Mouse (Mus musculus): ENCODE measurements around the gene Ppm1n. TPM values are rescaled to one million over a fixed set of nuclear protein-coding genes. Genes with fewer than 3 reads are reported as not detected.

The Ppm1n gene
- total and polyA plus RNA-seq, 2 experiments, result 0.13 TPM; not detected in 1

DNA sequence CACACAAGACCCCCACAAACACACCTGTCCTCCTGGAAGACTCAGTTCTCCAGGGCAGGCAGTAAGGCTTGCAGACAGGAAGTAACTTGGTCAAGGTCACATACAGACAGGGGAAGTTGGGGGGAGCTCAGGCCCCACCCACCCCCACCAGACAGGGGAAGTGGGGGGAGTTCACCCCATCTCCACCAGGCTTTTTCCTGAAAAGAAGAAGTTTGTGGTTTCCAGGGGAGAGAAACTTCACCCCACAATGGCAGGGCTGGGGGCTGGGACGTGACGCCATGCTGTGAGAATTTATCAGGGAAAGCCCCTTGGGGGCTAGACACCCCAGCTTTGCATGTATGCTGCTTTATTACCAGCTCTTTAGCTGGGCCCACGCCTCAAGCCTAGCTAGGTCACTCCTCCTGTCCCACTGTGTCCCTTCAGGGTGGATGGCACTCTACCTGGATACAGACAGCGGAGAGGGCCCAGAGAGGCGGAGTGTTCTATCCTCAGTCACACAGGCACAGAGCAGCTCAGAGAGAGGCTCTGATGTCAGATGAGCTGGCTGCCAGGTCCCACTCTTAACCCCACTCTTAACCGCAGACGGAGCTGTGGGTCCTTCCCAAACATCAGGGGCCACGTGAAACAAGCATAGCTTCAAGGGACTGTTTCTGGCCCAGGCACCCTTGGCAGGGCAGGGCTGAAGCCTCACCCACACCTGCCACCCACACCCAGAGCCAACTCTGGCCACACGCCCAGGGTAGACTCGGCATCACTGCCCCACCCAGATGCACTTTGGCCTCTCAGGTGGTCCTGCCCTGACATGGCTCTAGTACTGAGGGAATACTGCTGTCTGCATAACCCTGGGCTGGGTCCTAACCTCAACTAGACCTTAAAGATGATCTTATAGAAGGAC lies 13.7 kb downstream of the Ppm1n start:
- no peaks in the 10 kb centered on the region for H3K27me3 ChIP-seq (ENCODE audit: control insufficient read depth, insufficient read depth, low read length)
- H3K36me3 ChIP-seq (ENCODE audit: control insufficient read depth, insufficient read depth, low read length), result peaks cover 10% of the 10 kb centered on the region; the same call in 1 of the 2 replicates
- H3K4me1 ChIP-seq (ENCODE audit: control insufficient read depth, insufficient read depth, low read length), result peaks cover 6% of the 10 kb centered on the region; the same call in 1 of the 2 replicates
- 0 out of 2 replicates have a peak overlapping the region, but pooled peaks have one; percentile 5 for H3K9ac ChIP-seq (ENCODE audit: low read depth, low read length)
- no peak for TF ChIP-seq POLR2A (IDR thresholded peaks at IDR 0.05; ENCODE audit: extremely low read depth, insufficient read depth, low read length)
- TF ChIP-seq CTCF (IDR thresholded peaks at IDR 0.05; ENCODE audit: low read depth, low read length), result no peak
- peak overlapping the region; percentile 3; the same call in 1 of the 2 replicates for H3K27ac ChIP-seq (replicated peaks; ENCODE audit: insufficient read depth, low read depth, low read length)
- H3K79me2 ChIP-seq (ENCODE audit: control insufficient read depth, insufficient read depth, low read length), result peaks cover 27% of the 10 kb centered on the region
- DNase-seq (ENCODE audit: extremely low read depth, low read depth, low spot score), result peak; percentile 30
- no peak overlapping the region; the same call in 1 of the 2 replicates for H3K4me3 ChIP-seq (ENCODE audit: insufficient read depth, low read depth, low read length)
- 58% methylated on average over 10 of the region's 10 CpGs for WGBS

DNA sequence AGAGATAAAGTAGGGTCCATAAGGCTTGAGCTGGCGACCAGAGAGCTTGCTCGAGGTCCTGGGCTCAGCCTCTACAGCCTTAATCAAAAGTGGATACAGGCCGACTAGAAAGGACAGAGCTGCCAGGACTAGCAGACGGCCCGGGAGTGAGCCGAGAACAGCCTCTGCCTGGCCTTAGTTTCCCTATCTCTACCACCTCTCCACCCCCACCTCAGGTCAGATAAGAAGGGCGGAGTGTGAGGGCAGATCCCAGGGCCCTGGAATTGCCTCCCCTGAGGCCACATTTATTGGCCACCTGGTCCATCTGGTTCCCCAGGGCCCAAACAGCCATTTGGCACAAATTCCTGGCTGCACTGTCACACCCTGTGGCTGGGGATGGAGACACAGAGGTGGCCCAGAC lies 14.7 kb downstream of the Ppm1n start:
- Histone ChIP-seq H3K9ac (ENCODE audit: low read depth, low read length) (no peak overlapping the region), H3K4me3 (ENCODE audit: insufficient read depth, low read depth, low read length) (no peak overlapping the region), H3K79me2 (ENCODE audit: control insufficient read depth, insufficient read depth, low read length) (peaks cover 21% of the 10 kb centered on the region), H3K36me3 (ENCODE audit: control insufficient read depth, insufficient read depth, low read length) (peaks cover 10% of the 10 kb centered on the region; the same call in 1 of the 2 replicates), H3K4me1 (ENCODE audit: control insufficient read depth, insufficient read depth, low read length) (peaks cover 6% of the 10 kb centered on the region; the same call in 1 of the 2 replicates), H3K27ac (replicated peaks; ENCODE audit: insufficient read depth, low read depth, low read length) (no peak overlapping the region), H3K27me3 (ENCODE audit: control insufficient read depth, insufficient read depth, low read length) (no peaks in the 10 kb centered on the region)
- WGBS, result 79% methylated on average over 7 of the region's 7 CpGs
- TF ChIP-seq CTCF (IDR thresholded peaks at IDR 0.05; ENCODE audit: low read depth, low read length), result no peak
- no peak for TF ChIP-seq POLR2A (IDR thresholded peaks at IDR 0.05; ENCODE audit: extremely low read depth, insufficient read depth, low read length)
- DNase-seq (ENCODE audit: extremely low read depth, low read depth, low spot score), result no peak

DNA sequence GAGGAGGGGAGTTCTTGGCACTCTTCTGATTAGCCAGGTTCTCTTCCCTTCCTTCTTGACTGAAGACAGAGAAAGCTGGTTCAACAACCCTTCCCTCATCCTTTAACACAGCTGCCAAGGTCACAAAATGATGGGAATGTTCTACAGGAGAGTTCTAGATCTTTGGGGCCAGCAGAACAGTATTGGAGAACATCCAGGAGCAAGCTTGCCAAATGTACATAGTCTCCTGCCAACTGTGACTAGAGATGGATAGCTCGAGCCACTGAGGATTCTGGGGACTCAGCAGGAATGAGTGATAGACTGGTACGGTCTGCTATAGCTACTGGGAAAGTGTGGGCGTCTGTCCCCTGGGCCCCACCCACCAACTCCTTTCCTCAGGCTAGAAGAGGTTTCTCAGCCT lies 21.5 kb downstream of the Ppm1n start:
- no peak for TF ChIP-seq POLR2A (IDR thresholded peaks at IDR 0.05; ENCODE audit: extremely low read depth, insufficient read depth, low read length)
- TF ChIP-seq CTCF (IDR thresholded peaks at IDR 0.05; ENCODE audit: low read depth, low read length), result no peak
- Histone ChIP-seq H3K27ac (replicated peaks; ENCODE audit: insufficient read depth, low read depth, low read length) (no peak overlapping the region), H3K4me1 (ENCODE audit: control insufficient read depth, insufficient read depth, low read length) (no peaks in the 10 kb centered on the region), H3K4me3 (ENCODE audit: insufficient read depth, low read depth, low read length) (no peak overlapping the region), H3K27me3 (ENCODE audit: control insufficient read depth, insufficient read depth, low read length) (no peaks in the 10 kb centered on the region), H3K79me2 (ENCODE audit: control insufficient read depth, insufficient read depth, low read length) (no peaks in the 10 kb centered on the region), H3K36me3 (ENCODE audit: control insufficient read depth, insufficient read depth, low read length) (peaks cover 24% of the 10 kb centered on the region), H3K9ac (ENCODE audit: low read depth, low read length) (no peak overlapping the region)
- WGBS, result 12% methylated on average over 3 of the region's 3 CpGs
- peak; percentile 62 for DNase-seq (ENCODE audit: extremely low read depth, low read depth, low spot score)

DNA sequence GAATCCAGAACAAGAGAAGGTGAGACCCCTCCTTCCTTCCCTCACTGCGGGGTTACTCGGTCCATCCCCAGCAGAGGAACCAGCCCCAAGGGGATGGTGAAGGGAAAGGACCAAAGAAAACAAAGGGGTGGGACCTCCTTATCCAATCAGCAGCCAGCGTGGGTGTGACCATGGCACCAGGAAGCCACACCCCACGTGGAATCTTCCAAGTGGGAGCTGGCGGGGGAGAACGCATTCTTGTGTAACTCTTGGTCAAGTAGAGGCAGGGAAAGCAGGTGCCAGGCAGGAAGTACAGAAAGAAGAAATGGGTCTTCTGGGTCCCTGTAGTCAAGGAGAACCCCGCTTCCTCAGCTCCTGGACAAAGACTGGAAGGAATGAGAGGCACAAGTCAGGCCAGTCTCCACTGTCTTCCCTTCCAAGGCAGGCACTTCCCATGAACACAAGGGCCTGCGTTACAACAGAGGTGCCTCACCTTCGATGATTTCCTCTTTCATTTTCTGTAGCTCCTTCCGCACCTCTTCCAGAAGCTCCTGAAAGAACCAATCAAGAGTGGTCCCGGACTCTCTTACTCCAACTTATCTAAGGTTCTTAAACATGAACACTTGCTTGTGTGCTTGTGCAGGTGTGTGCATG lies 22.4 kb downstream of the Ppm1n start:
- no peaks in the 10 kb centered on the region for H3K79me2 ChIP-seq (ENCODE audit: control insufficient read depth, insufficient read depth, low read length)
- no peaks in the 10 kb centered on the region for H3K27me3 ChIP-seq (ENCODE audit: control insufficient read depth, insufficient read depth, low read length)
- TF ChIP-seq CTCF (IDR thresholded peaks at IDR 0.05; ENCODE audit: low read depth, low read length) (no peak), POLR2A (IDR thresholded peaks at IDR 0.05; ENCODE audit: extremely low read depth, insufficient read depth, low read length) (no peak)
- no peaks in the 10 kb centered on the region for H3K4me1 ChIP-seq (ENCODE audit: control insufficient read depth, insufficient read depth, low read length)
- H3K36me3 ChIP-seq (ENCODE audit: control insufficient read depth, insufficient read depth, low read length), result peaks cover 23% of the 10 kb centered on the region
- H3K27ac ChIP-seq (replicated peaks; ENCODE audit: insufficient read depth, low read depth, low read length), result no peak overlapping the region
- 65% methylated on average over 11 of the region's 11 CpGs for WGBS
- DNase-seq (ENCODE audit: extremely low read depth, low read depth, low spot score), result peak; percentile 59
- H3K4me3 ChIP-seq (ENCODE audit: insufficient read depth, low read depth, low read length), result no peak overlapping the region
- H3K9ac ChIP-seq (ENCODE audit: low read depth, low read length), result no peak overlapping the region

DNA sequence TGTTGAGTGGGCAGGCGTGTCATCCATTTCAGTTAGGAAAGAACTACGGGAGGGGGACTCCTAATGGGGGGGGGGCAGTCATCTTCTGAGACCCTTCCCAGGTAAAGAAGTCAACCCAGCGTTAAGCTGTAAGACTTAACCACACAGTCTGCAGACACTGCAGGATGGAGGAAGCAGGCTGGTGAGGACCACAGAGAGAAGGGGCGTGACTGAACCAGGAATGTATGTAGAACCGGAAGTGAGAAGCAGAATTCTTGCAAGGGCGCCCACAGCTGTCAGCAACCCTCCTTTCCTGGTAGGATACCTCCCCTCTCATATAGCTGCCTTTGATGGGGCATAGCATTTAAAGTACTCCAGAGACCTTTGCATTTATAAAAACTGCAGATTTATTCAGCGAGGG lies 23.3 kb downstream of the Ppm1n start:
- TF ChIP-seq POLR2A (IDR thresholded peaks at IDR 0.05; ENCODE audit: extremely low read depth, insufficient read depth, low read length) (no peak), CTCF (IDR thresholded peaks at IDR 0.05; ENCODE audit: low read depth, low read length) (no peak)
- H3K27ac ChIP-seq (replicated peaks; ENCODE audit: insufficient read depth, low read depth, low read length), result no peak overlapping the region
- H3K79me2 ChIP-seq (ENCODE audit: control insufficient read depth, insufficient read depth, low read length), result no peaks in the 10 kb centered on the region
- H3K36me3 ChIP-seq (ENCODE audit: control insufficient read depth, insufficient read depth, low read length), result peaks cover 21% of the 10 kb centered on the region
- H3K27me3 ChIP-seq (ENCODE audit: control insufficient read depth, insufficient read depth, low read length), result no peaks in the 10 kb centered on the region
- H3K4me1 ChIP-seq (ENCODE audit: control insufficient read depth, insufficient read depth, low read length), result no peaks in the 10 kb centered on the region
- WGBS, result 85% methylated on average over 7 of the region's 7 CpGs
- DNase-seq (ENCODE audit: extremely low read depth, low read depth, low spot score), result no peak
- H3K4me3 ChIP-seq (ENCODE audit: insufficient read depth, low read depth, low read length), result no peak overlapping the region
- H3K9ac ChIP-seq (ENCODE audit: low read depth, low read length), result no peak overlapping the region
